Mouse (Mus musculus): ENCODE data around the gene Kdm5b. TPM values are rescaled to one million over a fixed set of nuclear protein-coding genes. Genes with fewer than 3 reads are reported as not detected.

The Kdm5b gene
- polyA plus RNA-seq, 1 experiment from 2014 or later, result 98.2 TPM

- Histone ChIP-seq H3K36me3 (replicated peaks) (no peaks in the 10 kb centered on the region), H3K4me1 (peaks cover 21% of the 10 kb centered on the region), H3K9ac (no peak overlapping the region), H3K9me3 (no peaks in the 10 kb centered on the region), H3K27ac (no peak overlapping the region), H3K4me3 (replicated peaks) (no peak overlapping the region), H3K27me3 (no peaks in the 10 kb centered on the region), H3K4me2 (no peak overlapping the region)
- no peak for ATAC-seq (ENCODE audit: low FRiP score)
- WGBS, result 95% methylated on average over 9 of the region's 9 CpGs
Measured at GRCm38 (mm10) chr1:134570171-134570570, 10.2 kb downstream of the Kdm5b start.

- no peak for ATAC-seq (ENCODE audit: low FRiP score)
- H3K27ac ChIP-seq, result no peak overlapping the region
- 55% methylated on average over 3 of the region's 3 CpGs for WGBS
- H3K4me1 ChIP-seq, result peaks cover 18% of the 10 kb centered on the region
- H3K9ac ChIP-seq, result no peak overlapping the region
- no peaks in the 10 kb centered on the region for H3K36me3 ChIP-seq (replicated peaks)
- H3K4me2 ChIP-seq, result no peak overlapping the region
- no peaks in the 10 kb centered on the region for H3K9me3 ChIP-seq
- no peak overlapping the region for H3K4me3 ChIP-seq (replicated peaks)
- H3K27me3 ChIP-seq, result no peaks in the 10 kb centered on the region
Measured at GRCm38 (mm10) chr1:134570631-134571030, 10.7 kb downstream of the Kdm5b start.

GRCm38 (mm10) chr1:134573300-134573931, 13.4 kb downstream of the Kdm5b start:
- ATAC-seq (ENCODE audit: low FRiP score), result no peak
- Histone ChIP-seq H3K4me3 (replicated peaks) (no peak overlapping the region), H3K4me2 (no peak overlapping the region), H3K4me1 (peaks cover 11% of the 10 kb centered on the region), H3K9ac (no peak overlapping the region), H3K9me3 (no peaks in the 10 kb centered on the region), H3K27me3 (no peaks in the 10 kb centered on the region), H3K27ac (no peak overlapping the region), H3K36me3 (replicated peaks) (no peaks in the 10 kb centered on the region)
- WGBS, result 84% methylated on average over 1 of the region's 1 CpGs

DNA sequence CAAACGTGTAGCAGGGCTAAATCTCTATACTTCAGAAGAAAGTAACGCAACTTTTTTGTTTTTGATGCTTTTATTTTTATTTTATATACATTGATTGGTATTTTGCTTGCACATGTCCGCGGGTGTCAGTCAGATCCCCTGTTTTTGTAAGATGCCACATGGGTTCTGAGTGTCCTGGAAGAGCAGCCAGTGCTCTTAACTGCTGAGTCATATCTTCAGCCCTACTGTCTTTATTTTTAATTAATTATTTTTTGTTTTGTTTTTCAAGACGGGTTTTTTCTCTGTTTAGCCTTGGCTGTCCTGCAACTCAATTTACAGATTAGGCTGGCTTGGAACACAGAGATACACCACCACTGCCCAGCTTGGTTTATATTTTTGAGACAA, 14.0 kb downstream of the Kdm5b start:
- H3K27ac ChIP-seq, result no peak overlapping the region
- peaks cover 11% of the 10 kb centered on the region for H3K4me1 ChIP-seq
- H3K9me3 ChIP-seq, result no peaks in the 10 kb centered on the region
- no peak overlapping the region for H3K4me3 ChIP-seq (replicated peaks)
- no peaks in the 10 kb centered on the region for H3K36me3 ChIP-seq (replicated peaks)
- no peak overlapping the region for H3K9ac ChIP-seq
- no peaks in the 10 kb centered on the region for H3K27me3 ChIP-seq
- no peak overlapping the region for H3K4me2 ChIP-seq
- 74% methylated on average over 5 of the region's 5 CpGs for WGBS
- no peak for ATAC-seq (ENCODE audit: low FRiP score)

GRCm38 (mm10) chr1:134577384-134578120, 17.6 kb downstream of the Kdm5b start:
- Histone ChIP-seq H3K9me3 (no peaks in the 10 kb centered on the region), H3K27ac (no peak overlapping the region), H3K9ac (no peak overlapping the region), H3K4me3 (replicated peaks) (no peak overlapping the region), H3K36me3 (replicated peaks) (no peaks in the 10 kb centered on the region), H3K4me1 (peaks cover 5% of the 10 kb centered on the region; the same call in 1 of the 2 replicates), H3K4me2 (no peak overlapping the region), H3K27me3 (no peaks in the 10 kb centered on the region)
- 85% methylated on average over 6 of the region's 6 CpGs for WGBS
- no peak for ATAC-seq (ENCODE audit: low FRiP score)

- no peaks in the 10 kb centered on the region for H3K27me3 ChIP-seq
- ATAC-seq (ENCODE audit: low FRiP score), result no peak
- H3K4me2 ChIP-seq, result no peak overlapping the region
- H3K4me3 ChIP-seq (replicated peaks), result no peak overlapping the region
- H3K9me3 ChIP-seq, result no peaks in the 10 kb centered on the region
- no peak overlapping the region for H3K9ac ChIP-seq
- H3K4me1 ChIP-seq, result no peaks in the 10 kb centered on the region
- H3K36me3 ChIP-seq (replicated peaks), result peaks cover 7% of the 10 kb centered on the region
- 98% methylated on average over 2 of the region's 2 CpGs for WGBS
- H3K27ac ChIP-seq, result no peak overlapping the region
Measured at GRCm38 (mm10) chr1:134580796-134581195, 20.8 kb downstream of the Kdm5b start.

GRCm38 (mm10) chr1:134583560-134583959, 23.6 kb downstream of the Kdm5b start:
- H3K27me3 ChIP-seq, result no peaks in the 10 kb centered on the region
- no peak overlapping the region for H3K4me3 ChIP-seq (replicated peaks)
- peaks cover 22% of the 10 kb centered on the region for H3K36me3 ChIP-seq (replicated peaks)
- H3K9ac ChIP-seq, result no peak overlapping the region
- no peak overlapping the region for H3K4me2 ChIP-seq
- H3K4me1 ChIP-seq, result no peaks in the 10 kb centered on the region
- H3K27ac ChIP-seq, result no peak overlapping the region
- no peak for ATAC-seq (ENCODE audit: low FRiP score)
- 87% methylated on average over 3 of the region's 3 CpGs for WGBS
- H3K9me3 ChIP-seq, result no peaks in the 10 kb centered on the region

GRCm38 (mm10) chr1:134589676-134590075, 29.7 kb downstream of the Kdm5b start:
- no peak for ATAC-seq (ENCODE audit: low FRiP score)
- Histone ChIP-seq H3K9me3 (no peaks in the 10 kb centered on the region), H3K4me2 (no peak overlapping the region), H3K27ac (no peak overlapping the region), H3K4me1 (no peaks in the 10 kb centered on the region), H3K27me3 (no peaks in the 10 kb centered on the region), H3K9ac (no peak overlapping the region), H3K36me3 (replicated peaks) (peaks cover 56% of the 10 kb centered on the region), H3K4me3 (replicated peaks) (no peak overlapping the region)

- Histone ChIP-seq H3K9ac (no peak overlapping the region), H3K36me3 (replicated peaks) (peaks cover 58% of the 10 kb centered on the region), H3K27me3 (no peaks in the 10 kb centered on the region), H3K4me1 (no peaks in the 10 kb centered on the region), H3K4me3 (replicated peaks) (no peak overlapping the region), H3K9me3 (no peaks in the 10 kb centered on the region), H3K4me2 (no peak overlapping the region), H3K27ac (no peak overlapping the region)
- 93% methylated on average over 2 of the region's 2 CpGs for WGBS
- no peak for ATAC-seq (ENCODE audit: low FRiP score)
Measured at GRCm38 (mm10) chr1:134591773-134592172, 31.8 kb downstream of the Kdm5b start.

DNA sequence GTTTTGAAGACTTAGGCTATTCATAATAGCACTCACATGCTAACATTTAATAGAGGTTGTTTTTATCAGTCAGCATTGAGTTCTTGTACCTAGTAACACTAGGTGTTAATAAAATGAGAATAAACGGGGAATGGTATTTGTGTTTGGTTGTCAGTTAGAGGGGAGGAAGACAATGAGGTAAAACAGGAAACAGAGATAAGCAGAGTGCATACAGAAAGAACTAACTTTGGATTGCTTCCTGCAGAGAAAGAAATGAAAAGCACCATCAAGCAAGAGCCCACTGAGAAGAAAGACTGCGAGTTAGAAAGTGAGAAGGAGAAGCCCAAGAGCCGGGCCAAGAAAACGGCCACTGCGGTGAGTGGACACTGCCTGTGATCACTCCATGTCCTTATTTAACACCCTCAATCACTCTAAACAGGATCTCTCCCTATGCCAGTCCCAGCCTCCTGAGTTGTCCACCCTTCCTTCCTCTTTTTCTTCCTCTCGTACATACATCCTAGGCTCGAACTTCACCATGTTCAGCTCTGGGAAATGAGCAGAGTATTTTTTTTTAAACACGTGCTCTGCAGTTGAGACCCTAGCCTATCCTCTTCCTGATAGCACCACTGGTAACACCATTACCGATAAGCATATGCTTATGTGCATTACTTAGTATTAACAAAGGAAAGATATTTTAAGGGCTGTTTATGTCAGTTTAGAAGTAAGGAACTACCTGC, 37.5 kb downstream of the Kdm5b start:
- H3K4me3 ChIP-seq (replicated peaks), result no peak overlapping the region
- H3K27me3 ChIP-seq, result no peaks in the 10 kb centered on the region
- H3K9me3 ChIP-seq, result no peaks in the 10 kb centered on the region
- H3K27ac ChIP-seq, result no peak overlapping the region
- H3K9ac ChIP-seq, result no peak overlapping the region
- H3K4me1 ChIP-seq, result no peaks in the 10 kb centered on the region
- no peak overlapping the region for H3K4me2 ChIP-seq
- peaks cover 81% of the 10 kb centered on the region for H3K36me3 ChIP-seq (replicated peaks)
- WGBS, result 92% methylated on average over 9 of the region's 9 CpGs
- ATAC-seq (ENCODE audit: low FRiP score), result no peak

DNA sequence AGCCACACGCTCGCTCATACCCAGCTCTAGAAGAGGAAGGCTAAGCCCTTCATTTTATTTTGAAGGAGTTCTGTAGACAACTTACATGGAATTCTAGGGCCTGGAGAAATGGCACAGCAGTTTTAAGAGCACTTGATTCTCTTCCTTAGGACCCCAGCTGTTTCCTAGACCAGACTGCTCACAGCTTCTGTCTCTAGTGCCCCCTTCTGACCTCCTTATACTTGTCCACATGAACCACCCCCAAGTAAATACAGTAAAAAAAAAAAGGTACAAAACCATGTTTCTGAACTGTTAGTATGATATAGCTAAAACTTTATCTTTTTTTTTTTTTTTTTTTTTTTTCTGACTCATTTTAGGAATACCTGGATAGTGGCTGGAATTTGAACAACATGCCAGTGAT, 44.1 kb downstream of the Kdm5b start:
- Histone ChIP-seq H3K4me2 (no peak overlapping the region), H3K4me1 (no peaks in the 10 kb centered on the region), H3K27me3 (no peaks in the 10 kb centered on the region), H3K27ac (no peak overlapping the region), H3K4me3 (replicated peaks) (no peak overlapping the region), H3K36me3 (replicated peaks) (peaks cover 84% of the 10 kb centered on the region), H3K9ac (no peak overlapping the region), H3K9me3 (no peaks in the 10 kb centered on the region)
- 97% methylated on average over 2 of the region's 2 CpGs for WGBS
- ATAC-seq (ENCODE audit: low FRiP score), result no peak

DNA sequence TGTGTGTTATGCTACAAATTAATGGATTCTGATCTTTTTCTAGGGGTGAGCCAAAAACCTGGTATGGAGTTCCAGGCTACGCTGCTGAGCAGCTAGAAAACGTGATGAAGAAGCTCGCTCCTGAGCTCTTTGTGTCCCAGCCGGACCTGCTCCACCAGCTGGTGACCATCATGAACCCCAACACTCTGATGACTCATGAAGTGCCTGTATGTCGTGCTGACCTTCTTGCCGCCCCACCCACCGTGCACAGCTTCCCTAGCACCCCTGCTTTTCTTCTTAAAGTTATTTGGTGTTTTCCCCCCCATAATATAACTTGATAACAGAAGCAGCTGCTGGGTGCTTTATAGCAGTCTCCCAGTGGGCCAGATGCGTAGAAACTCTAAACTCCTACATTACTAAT, 45.7 kb downstream of the Kdm5b start:
- H3K4me2 ChIP-seq, result no peak overlapping the region
- H3K9ac ChIP-seq, result no peak overlapping the region
- no peak overlapping the region for H3K4me3 ChIP-seq (replicated peaks)
- 90% methylated on average over 8 of the region's 8 CpGs for WGBS
- no peaks in the 10 kb centered on the region for H3K4me1 ChIP-seq
- no peaks in the 10 kb centered on the region for H3K9me3 ChIP-seq
- no peaks in the 10 kb centered on the region for H3K27me3 ChIP-seq
- H3K36me3 ChIP-seq (replicated peaks), result peaks cover 80% of the 10 kb centered on the region
- ATAC-seq (ENCODE audit: low FRiP score), result no peak
- no peak overlapping the region for H3K27ac ChIP-seq
